Mouse (Mus musculus): Measurements from ENCODE around the gene Auts2. TPM values are rescaled to one million over a fixed set of nuclear protein-coding genes. Genes with fewer than 3 reads are reported as not detected.
"Not testable (repeated sequence)": the region's sequence is repeated elsewhere in the genome, so short reads cannot be mapped to it uniquely, and the experiment has no call there.

The Auts2 gene
- total and polyA plus RNA-seq, 3 experiments: not detected

DNA sequence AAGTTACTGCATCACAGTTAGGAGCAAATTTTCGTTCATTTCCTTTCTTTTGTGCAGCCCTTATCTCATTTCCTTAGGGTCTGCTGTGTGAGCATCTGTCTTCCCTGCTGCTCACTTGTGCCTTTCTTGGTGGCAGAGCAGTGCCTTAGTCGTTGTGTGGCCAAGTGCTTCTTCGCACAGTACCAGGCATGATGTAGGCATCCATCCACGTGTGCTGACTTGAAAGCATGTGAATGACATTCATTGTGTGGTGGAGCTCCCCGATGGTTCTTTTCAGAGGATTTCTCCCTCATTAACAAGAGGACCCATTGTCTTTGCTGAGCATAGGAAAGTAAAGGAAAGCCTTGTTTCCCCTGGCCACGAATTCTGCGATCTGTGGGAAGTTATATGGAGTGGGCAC lies 36.6 kb upstream of the Auts2 start:
- H3K27me3 ChIP-seq (replicated peaks): no peaks in the 10 kb centered on the region
- no peaks in the 10 kb centered on the region for H3K36me3 ChIP-seq (replicated peaks in 1 of 2; ENCODE audit: control insufficient read depth in 1 of 2, insufficient read depth in 1 of 2, low read length in 1 of 2)
- H3K4me1 ChIP-seq (ENCODE audit: control insufficient read depth in 1 of 2, insufficient read depth in 2 of 2): no peaks in the 10 kb centered on the region
- H3K4me3 ChIP-seq (replicated peaks in 1 of 3; ENCODE audit: low read depth in 2 of 3, low read length in 2 of 3, poor library complexity in 1 of 3): no peak overlapping the region
- H3K9ac ChIP-seq (ENCODE audit: insufficient read depth, low read depth): no peak overlapping the region
- DNase-seq (ENCODE audit: extremely low read depth): no peak
- H3K79me2 ChIP-seq (replicated peaks; ENCODE audit: control insufficient read depth, extremely low read depth, insufficient read depth, poor library complexity, severe bottlenecking): no peaks in the 10 kb centered on the region
- dilution Hi-C loops (cut with MboI; ENCODE audit: extremely low pct_ligation_motif_present, extremely low pct_unique_long_range_greater_than_20kb, low sequenced_read_pairs): no loop called here
- no peak overlapping the region for H3K27ac ChIP-seq (ENCODE audit: insufficient read depth, low read depth)
- H3K9me3 ChIP-seq (replicated peaks; ENCODE audit: low read length): peaks cover 58% of the 10 kb centered on the region
- TF ChIP-seq RAD21 (IDR thresholded peaks at IDR 0.05; ENCODE audit: low read depth, low read length) (no peak), EP300 (IDR thresholded peaks at IDR 0.05; ENCODE audit: low read length) (no peak), NRF1 (IDR thresholded peaks at IDR 0.05; ENCODE audit: low read depth, low read length) (no peak), MYC (IDR thresholded peaks at IDR 0.05; ENCODE audit: low read depth, low read length) (no peak), MAFK (IDR thresholded peaks at IDR 0.05; ENCODE audit: insufficient replicate concordance, low read length) (no peak)
- in situ Hi-C loops (cut with MboI; ENCODE audit: low pct_ligation_motif_present, low pct_unique_long_range_greater_than_20kb, low sequenced_read_pairs): no loop called here
- no peak overlapping the region for H3K4me2 ChIP-seq (ENCODE audit: insufficient read depth, low read depth, poor library complexity, severe bottlenecking)

DNA sequence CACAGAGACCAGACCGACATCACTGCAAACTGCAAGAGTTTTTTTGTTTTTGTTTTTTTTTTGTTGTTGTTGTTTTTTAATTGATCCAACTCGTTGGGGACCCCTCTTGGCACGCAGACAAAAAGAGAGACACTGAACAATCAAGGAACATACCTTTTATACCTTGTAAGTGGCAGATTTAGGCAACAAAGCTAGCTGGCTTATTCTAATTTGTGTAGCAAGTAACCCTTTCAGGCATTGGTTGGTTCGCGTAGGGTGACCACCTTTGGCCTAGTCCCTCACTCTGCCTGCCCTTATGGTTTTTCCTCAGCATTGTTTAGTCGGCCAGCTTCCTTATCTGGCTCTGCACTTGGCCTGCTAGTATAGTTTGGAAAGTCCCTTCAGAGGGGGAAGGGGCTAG lies 17.6 kb upstream of the Auts2 start:
- H3K4me2 ChIP-seq (ENCODE audit: insufficient read depth, low read depth, poor library complexity, severe bottlenecking); H3K79me2 ChIP-seq (replicated peaks; ENCODE audit: control insufficient read depth, extremely low read depth, insufficient read depth, poor library complexity, severe bottlenecking); in situ Hi-C loops (cut with MboI; ENCODE audit: low pct_ligation_motif_present, low pct_unique_long_range_greater_than_20kb, low sequenced_read_pairs); H3K27ac ChIP-seq (ENCODE audit: insufficient read depth, low read depth); H3K4me1 ChIP-seq (ENCODE audit: control insufficient read depth in 1 of 2, insufficient read depth in 2 of 2); H3K36me3 ChIP-seq (replicated peaks in 1 of 2; ENCODE audit: control insufficient read depth in 1 of 2, insufficient read depth in 1 of 2, low read length in 1 of 2); H3K9ac ChIP-seq (ENCODE audit: insufficient read depth, low read depth); H3K27me3 ChIP-seq (replicated peaks); dilution Hi-C loops (cut with MboI; ENCODE audit: extremely low pct_ligation_motif_present, extremely low pct_unique_long_range_greater_than_20kb, low sequenced_read_pairs); DNase-seq (ENCODE audit: extremely low read depth); H3K4me3 ChIP-seq (replicated peaks in 1 of 3; ENCODE audit: low read depth in 2 of 3, low read length in 2 of 3, poor library complexity in 1 of 3): not testable (repeated sequence)
- H3K9me3 ChIP-seq (replicated peaks; ENCODE audit: low read length): peaks cover 51% of the 10 kb centered on the region

DNA sequence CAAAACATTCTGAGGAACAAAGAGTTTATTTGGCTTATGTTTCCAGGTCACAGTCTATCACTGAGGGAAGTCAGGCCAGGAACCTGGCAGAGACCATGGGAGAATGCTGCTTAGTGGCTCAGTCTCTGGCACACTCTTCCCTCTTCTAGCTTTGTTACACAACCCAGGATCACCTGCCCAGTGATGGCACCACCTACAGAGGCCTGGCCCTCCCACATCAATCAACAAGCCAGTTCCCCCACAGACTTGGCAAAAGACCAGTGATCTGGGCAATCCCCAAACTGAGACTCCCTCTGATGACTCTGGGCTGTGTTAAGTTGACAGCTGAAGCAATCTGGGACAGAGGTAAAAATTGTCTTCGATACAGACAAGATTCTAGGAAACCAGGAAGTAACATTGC lies 2.6 kb upstream of the Auts2 start:
- H3K36me3 ChIP-seq (replicated peaks in 1 of 2; ENCODE audit: control insufficient read depth in 1 of 2, insufficient read depth in 1 of 2, low read length in 1 of 2): no peaks in the 10 kb centered on the region
- no peak overlapping the region for H3K27ac ChIP-seq (ENCODE audit: insufficient read depth, low read depth)
- H3K4me1 ChIP-seq (ENCODE audit: control insufficient read depth in 1 of 2, insufficient read depth in 2 of 2): no peaks in the 10 kb centered on the region
- no peak overlapping the region for H3K9ac ChIP-seq (ENCODE audit: insufficient read depth, low read depth)
- dilution Hi-C loops (cut with MboI; ENCODE audit: extremely low pct_ligation_motif_present, extremely low pct_unique_long_range_greater_than_20kb, low sequenced_read_pairs) (no loop called here), in situ Hi-C loops (cut with MboI; ENCODE audit: low pct_ligation_motif_present, low pct_unique_long_range_greater_than_20kb, low sequenced_read_pairs) (no loop called here)
- H3K27me3 ChIP-seq (replicated peaks): no peaks in the 10 kb centered on the region
- H3K9me3 ChIP-seq (replicated peaks; ENCODE audit: low read length): peaks cover 71% of the 10 kb centered on the region
- TF ChIP-seq POLR2AphosphoS2 (IDR thresholded peaks at IDR 0.05; ENCODE audit: low read depth, low read length): no peak
- no peak for TF ChIP-seq KAT2A (IDR thresholded peaks at IDR 0.05; ENCODE audit: insufficient replicate concordance, low read length)
- TF ChIP-seq CHD2 (IDR thresholded peaks at IDR 0.05; ENCODE audit: low read length): no peak
- H3K4me2 ChIP-seq (ENCODE audit: insufficient read depth, low read depth, poor library complexity, severe bottlenecking): no peak overlapping the region
- no peak for DNase-seq (ENCODE audit: extremely low read depth)
- no peaks in the 10 kb centered on the region for H3K79me2 ChIP-seq (replicated peaks; ENCODE audit: control insufficient read depth, extremely low read depth, insufficient read depth, poor library complexity, severe bottlenecking)
- no peak overlapping the region for H3K4me3 ChIP-seq (replicated peaks in 1 of 3; ENCODE audit: low read depth in 2 of 3, low read length in 2 of 3, poor library complexity in 1 of 3)

Measured in CH12.LX (cell line).